Mouse (Mus musculus): ENCODE measurements around the gene Rasa4. TPM values are rescaled to one million over a fixed set of nuclear protein-coding genes. Genes with fewer than 3 reads are reported as not detected.

Rasa4 gene
- total and polyA plus RNA-seq, 3 experiments: 1.4 to 2.5 TPM; not detected in 1

DNA sequence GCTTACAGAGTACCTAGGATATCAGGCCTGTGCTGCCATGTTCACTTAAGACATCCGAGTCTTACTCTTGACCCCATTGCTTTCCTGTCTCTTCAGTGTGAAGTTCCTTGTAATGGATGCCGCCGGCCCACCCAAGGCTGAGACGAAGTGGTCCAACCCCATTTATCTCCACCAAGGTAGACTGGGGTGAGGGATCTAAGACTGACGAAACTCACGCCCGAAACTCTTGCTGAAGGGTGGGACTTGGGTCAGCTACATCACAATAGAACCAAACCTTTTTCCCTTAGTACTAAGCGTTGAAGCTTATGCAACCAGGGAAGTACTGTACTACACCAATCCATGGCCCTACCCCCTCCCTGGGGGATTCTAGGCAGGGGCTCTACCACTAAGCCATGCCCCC lies 42.0 kb upstream of the Rasa4 start:
- no peaks in the 10 kb centered on the region for H3K79me2 ChIP-seq (ENCODE audit: control insufficient read depth, insufficient read depth, low read length, poor library complexity)
- no peak overlapping the region for H3K4me3 ChIP-seq (ENCODE audit: control insufficient read depth in 1 of 2, insufficient read depth in 1 of 2, low read depth in 2 of 2, low read length in 2 of 2)
- no peaks in the 10 kb centered on the region for H3K27me3 ChIP-seq (ENCODE audit: control insufficient read depth in 1 of 2, insufficient read depth in 2 of 2, low read length in 2 of 2)
- no peak overlapping the region for H3K27ac ChIP-seq (ENCODE audit: control insufficient read depth, low read depth, low read length)
- no peak overlapping the region for H3K9ac ChIP-seq (ENCODE audit: control insufficient read depth, low read depth, low read length, poor library complexity, severe bottlenecking)
- no peaks in the 10 kb centered on the region for H3K36me3 ChIP-seq (ENCODE audit: control insufficient read depth in 1 of 2, insufficient read depth in 2 of 2, low read length in 2 of 2)
- H3K4me1 ChIP-seq (ENCODE audit: control insufficient read depth in 1 of 2, insufficient read depth in 2 of 2, low read length in 2 of 2): peaks cover 0 to 3% of the 10 kb centered on the region in 2 experiments; a peak in 3 of 4 replicates
- no peaks in the 10 kb centered on the region for H3K9me3 ChIP-seq (replicated peaks; ENCODE audit: insufficient read depth, low read length)
- DNase-seq (ENCODE audit: low read depth, low spot score): no peak
- TF ChIP-seq ELF1 (IDR thresholded peaks at IDR 0.05; ENCODE audit: low read depth, low read length) (no peak), POLR2A (IDR thresholded peaks at IDR 0.05; ENCODE audit: control insufficient read depth in 1 of 2, insufficient read depth in 1 of 2, low read depth in 1 of 2, low read length in 2 of 2, poor library complexity in 1 of 2) (no peak), ZNF384 (IDR thresholded peaks at IDR 0.05; ENCODE audit: low read depth, low read length) (no peak), BHLHE40 (IDR thresholded peaks at IDR 0.05; ENCODE audit: borderline replicate concordance, low read depth, low read length) (no peak), KAT2A (conservative IDR thresholded peaks at IDR 0.05; ENCODE audit: low read depth, low read length) (no peak), TBP (IDR thresholded peaks at IDR 0.05; ENCODE audit: low read depth, low read length) (no peak), MAX (IDR thresholded peaks at IDR 0.05; ENCODE audit: low read length) (no peak), SIN3A (IDR thresholded peaks at IDR 0.05; ENCODE audit: low read length) (no peak), CHD2 (IDR thresholded peaks at IDR 0.05; ENCODE audit: low read length) (no peak), MAFK (IDR thresholded peaks at IDR 0.05; ENCODE audit: borderline replicate concordance, low read depth, low read length) (no peak), ZKSCAN1 (IDR thresholded peaks at IDR 0.05; ENCODE audit: low read depth, low read length) (no peak), JUND (IDR thresholded peaks at IDR 0.05; ENCODE audit: low read depth, low read length) (no peak), CHD1 (IDR thresholded peaks at IDR 0.05; ENCODE audit: low read depth, low read length) (no peak), ZMIZ1 (IDR thresholded peaks at IDR 0.05; ENCODE audit: low read depth, low read length) (no peak), MYB (IDR thresholded peaks at IDR 0.05; ENCODE audit: low read depth, low read length) (no peak), ETS1 (IDR thresholded peaks at IDR 0.05; ENCODE audit: low read depth, low read length) (no peak), POLR2AphosphoS2 (IDR thresholded peaks at IDR 0.05; ENCODE audit: low read length) (no peak), MYC (IDR thresholded peaks at IDR 0.05; ENCODE audit: low read depth, low read length) (no peak), POLR2AphosphoS5 (IDR thresholded peaks at IDR 0.05; ENCODE audit: borderline replicate concordance, low read depth, low read length) (no peak), ZC3H11A (IDR thresholded peaks at IDR 0.05; ENCODE audit: low read depth, low read length) (no peak)

GRCm38 (mm10) chr5:136044865-136045264 lies 38.9 kb upstream of the Rasa4 start:
- Histone ChIP-seq H3K9ac (ENCODE audit: control insufficient read depth, low read depth, low read length, poor library complexity, severe bottlenecking) (no peak overlapping the region), H3K79me2 (ENCODE audit: control insufficient read depth, insufficient read depth, low read length, poor library complexity) (no peaks in the 10 kb centered on the region), H3K27ac (ENCODE audit: control insufficient read depth, low read depth, low read length) (no peak overlapping the region), H3K27me3 (ENCODE audit: control insufficient read depth in 1 of 2, insufficient read depth in 2 of 2, low read length in 2 of 2) (no peaks in the 10 kb centered on the region), H3K4me3 (ENCODE audit: control insufficient read depth in 1 of 2, insufficient read depth in 1 of 2, low read depth in 2 of 2, low read length in 2 of 2) (no peak overlapping the region), H3K36me3 (ENCODE audit: control insufficient read depth in 1 of 2, insufficient read depth in 2 of 2, low read length in 2 of 2) (no peaks in the 10 kb centered on the region), H3K9me3 (replicated peaks; ENCODE audit: insufficient read depth, low read length) (no peaks in the 10 kb centered on the region), H3K4me1 (ENCODE audit: control insufficient read depth in 1 of 2, insufficient read depth in 2 of 2, low read length in 2 of 2) (peaks cover 0 to 3% of the 10 kb centered on the region in 2 experiments; a peak in 2 of 4 replicates)
- peak; percentile 18 for DNase-seq (ENCODE audit: low read depth, low spot score)
- TF ChIP-seq ETS1 (IDR thresholded peaks at IDR 0.05; ENCODE audit: low read depth, low read length) (no peak), POLR2A (IDR thresholded peaks at IDR 0.05; ENCODE audit: control insufficient read depth in 1 of 2, insufficient read depth in 1 of 2, low read depth in 1 of 2, low read length in 2 of 2, poor library complexity in 1 of 2) (no peak), MXI1 (IDR thresholded peaks at IDR 0.05; ENCODE audit: low read depth, low read length) (no peak), CTCF (IDR thresholded peaks at IDR 0.05 in 2 of 3, conservative IDR thresholded peaks at IDR 0.05 in 1 of 3; ENCODE audit: control insufficient read depth in 1 of 3, insufficient read depth in 1 of 3, low read depth in 2 of 3, low read length in 3 of 3, poor library complexity in 1 of 3, severe bottlenecking in 1 of 3) (peak; percentile 61 to 72 (median 61)), ELF1 (IDR thresholded peaks at IDR 0.05; ENCODE audit: low read depth, low read length) (no peak), KAT2A (conservative IDR thresholded peaks at IDR 0.05; ENCODE audit: low read depth, low read length) (no peak), MAX (IDR thresholded peaks at IDR 0.05; ENCODE audit: low read length) (no peak)
